Mouse (Mus musculus) left cerebral cortex, adult 9 months (tissue): ENCODE data around the gene Nfix.
"Not testable (repeated sequence)": the region's sequence is repeated elsewhere in the genome, so short reads cannot be mapped to it uniquely, and the experiment has no call there.

ENCODE experiments used
- DNase-seq, 2 experiments: peaks; one replicate each; pipeline ENCODE4 v3.0.0; 2022; ENCODE audit warnings: low spot score in 2 of 2

Nfix gene

DNA sequence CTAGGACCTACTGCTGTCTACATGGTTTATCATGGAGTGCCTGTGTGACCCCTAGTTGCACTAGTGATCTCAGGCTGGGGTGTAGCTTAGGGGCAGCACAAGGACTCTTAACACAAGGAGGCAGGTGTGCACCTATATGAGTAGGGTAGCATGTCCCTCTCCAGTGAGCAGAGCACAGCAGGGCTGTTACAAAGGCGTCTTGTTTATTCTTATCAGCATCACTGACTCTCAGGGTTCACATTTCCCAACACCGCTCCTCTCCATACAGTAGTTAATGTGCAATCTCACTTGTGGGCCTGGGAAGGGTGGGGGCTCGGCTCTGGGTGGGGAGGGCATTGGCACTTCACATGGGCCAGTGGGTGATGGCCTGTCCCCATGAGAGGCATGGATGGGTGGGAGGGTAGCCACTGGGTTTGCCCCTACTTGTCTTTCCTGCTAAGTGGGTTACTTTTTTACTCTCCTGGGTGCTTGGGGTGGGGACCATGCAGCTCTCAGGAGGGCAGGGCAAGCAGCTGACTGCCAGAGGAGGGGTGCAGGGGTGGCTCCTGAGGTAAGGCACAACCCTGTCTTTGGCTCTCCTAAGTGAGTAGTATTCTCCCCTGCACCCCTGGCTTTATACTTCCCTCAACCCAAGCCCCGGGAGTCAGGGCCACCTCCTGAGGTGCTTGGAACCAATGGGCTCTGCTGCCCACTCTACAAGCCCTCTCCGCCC is 129.7 kb downstream of the Nfix start:
- not testable (repeated sequence) for DNase-seq

- no peak for DNase-seq
Observed at GRCm38 (mm10) chr8:84668731-84669485, 131.2 kb downstream of the Nfix start.

DNA sequence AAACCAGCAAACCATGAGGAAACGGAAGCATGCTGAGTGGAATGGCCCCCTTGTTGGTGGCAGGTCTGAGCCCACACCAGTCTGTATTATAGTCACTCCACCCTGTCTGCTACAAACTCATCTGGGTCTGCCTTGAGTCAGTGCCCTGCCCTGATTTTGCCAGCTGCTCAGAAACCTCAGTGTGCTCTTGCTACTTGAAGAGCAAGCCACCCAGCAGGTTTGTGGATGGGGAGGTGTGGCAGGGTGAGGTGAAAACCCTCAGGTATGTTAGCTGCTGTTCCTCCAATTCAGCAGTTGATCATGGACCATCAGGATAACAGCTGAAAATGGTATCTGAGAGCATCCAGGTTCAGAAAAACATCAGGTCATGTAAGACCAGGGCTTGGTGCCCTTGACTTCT is 132.1 kb downstream of the Nfix start:
- DNase-seq = no peak

- DNase-seq = no peak
Observed at GRCm38 (mm10) chr8:84665385-84665893, 134.7 kb downstream of the Nfix start.

GRCm38 (mm10) chr8:84664566-84665384 is 135.4 kb downstream of the Nfix start:
- DNase-seq = peak in 1 of 2 experiments; percentile 84

- peak; percentile 91 to 97 for DNase-seq
Observed at GRCm38 (mm10) chr8:84663483-84664327, 136.4 kb downstream of the Nfix start.

DNA sequence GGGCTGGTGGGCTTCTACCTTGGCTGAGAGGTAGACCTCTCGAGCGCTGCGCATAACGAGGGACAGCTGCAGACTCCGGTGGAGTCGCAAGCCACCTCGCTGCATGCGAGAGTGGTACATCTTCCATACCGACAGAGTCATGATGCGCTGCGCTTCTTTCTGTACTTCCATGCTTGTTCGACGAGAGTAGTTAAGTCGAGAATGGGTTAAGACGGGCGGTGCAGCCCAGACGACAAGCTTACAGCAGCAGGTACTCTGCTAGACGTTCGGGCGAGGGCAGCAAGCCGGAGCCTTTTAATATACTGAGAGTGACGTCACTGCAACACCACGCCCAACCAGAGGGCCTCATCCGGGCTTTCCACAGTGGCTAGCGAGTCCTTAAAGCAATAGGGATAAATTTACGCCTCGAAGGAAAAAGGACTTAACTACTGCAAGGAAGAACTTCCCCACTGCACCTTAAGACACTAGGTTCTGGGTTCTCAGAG is 137.5 kb downstream of the Nfix start, which contains the start of gene Ier2:
Gene Ier2, minus strand, starts transcription at position 272 of the 485 bp plus-strand sequence.
- DNase-seq = peak; percentile 88 to 96

DNA sequence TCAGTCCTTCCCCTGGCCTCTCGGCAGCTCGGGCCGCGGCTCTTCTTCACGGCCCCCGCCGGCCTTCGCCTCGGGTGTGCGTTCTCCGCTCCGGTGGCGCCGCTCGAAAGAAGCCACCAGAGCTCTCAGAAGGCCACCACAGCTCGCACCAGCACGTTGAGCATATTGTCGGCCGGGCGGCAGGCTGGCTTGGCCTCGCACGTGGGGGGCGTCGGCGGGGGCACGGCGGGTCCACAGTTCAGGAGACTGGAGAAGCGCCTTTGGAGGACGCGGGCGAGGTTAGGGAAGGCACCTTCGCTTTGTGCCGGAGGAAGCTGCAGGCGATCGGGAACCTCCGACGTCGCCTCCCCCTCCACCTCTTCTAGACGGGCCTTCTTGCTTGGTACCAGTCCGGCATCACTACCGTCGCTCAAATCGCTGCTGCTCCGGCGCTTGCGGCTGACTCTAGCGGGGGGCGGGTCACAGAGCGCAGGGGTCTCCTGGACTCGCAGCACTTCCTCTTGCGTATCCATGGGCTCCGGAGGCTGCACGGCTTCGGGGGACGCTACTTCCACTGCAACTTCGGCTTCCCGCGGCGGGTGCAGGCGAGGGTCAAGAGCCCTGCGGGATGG is 138.1 kb downstream of the Nfix start:
- no peak for DNase-seq

GRCm38 (mm10) chr8:84661458-84661871 is 138.7 kb downstream of the Nfix start:
- peak in 1 of 2 experiments; percentile 59 for DNase-seq

- DNase-seq = no peak
Observed at GRCm38 (mm10) chr8:84660819-84661457, 139.2 kb downstream of the Nfix start.

DNA sequence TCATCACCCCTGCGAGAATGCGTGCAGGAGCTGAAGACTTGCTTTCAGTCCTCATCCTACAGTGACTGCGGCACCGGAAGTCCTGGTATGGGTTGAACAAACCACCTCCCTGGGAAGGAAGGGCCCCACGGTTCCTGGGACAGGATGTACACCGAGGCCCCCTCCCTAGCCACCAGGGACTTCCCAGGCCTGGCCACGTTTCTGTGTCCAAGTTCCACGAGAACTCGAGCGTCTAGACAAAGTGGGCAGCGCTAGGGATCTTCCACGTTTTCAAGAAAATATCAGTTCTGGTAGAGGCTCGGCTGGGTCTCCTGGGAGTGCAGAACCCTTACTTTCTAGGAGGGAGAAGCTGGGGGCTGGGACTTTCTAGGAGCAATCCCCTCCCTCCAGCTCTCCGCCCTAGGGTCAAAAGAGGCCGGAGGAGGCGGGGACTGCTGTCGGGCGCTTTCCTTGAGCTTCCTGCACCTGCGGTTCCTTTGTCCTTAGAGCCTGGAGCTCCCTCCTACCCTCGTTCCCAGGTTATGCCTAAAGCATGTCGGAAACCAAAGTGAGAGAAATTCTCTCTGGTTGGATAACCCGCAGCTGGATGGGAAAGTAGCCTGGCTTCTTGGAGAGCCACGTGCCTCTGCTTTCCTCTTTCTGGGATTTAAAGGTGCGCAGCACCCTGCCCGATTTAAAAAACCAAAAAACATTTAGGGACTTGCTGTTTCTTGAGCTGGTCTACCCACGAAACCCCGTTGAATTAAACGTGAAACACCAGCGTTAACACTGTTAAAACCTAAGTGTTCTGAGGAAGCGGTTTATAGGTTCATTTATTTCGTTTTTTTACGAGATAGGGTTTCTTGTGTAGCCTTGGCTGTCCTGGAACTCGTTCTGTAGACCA is 140.0 kb downstream of the Nfix start:
- no peak for DNase-seq

DNA sequence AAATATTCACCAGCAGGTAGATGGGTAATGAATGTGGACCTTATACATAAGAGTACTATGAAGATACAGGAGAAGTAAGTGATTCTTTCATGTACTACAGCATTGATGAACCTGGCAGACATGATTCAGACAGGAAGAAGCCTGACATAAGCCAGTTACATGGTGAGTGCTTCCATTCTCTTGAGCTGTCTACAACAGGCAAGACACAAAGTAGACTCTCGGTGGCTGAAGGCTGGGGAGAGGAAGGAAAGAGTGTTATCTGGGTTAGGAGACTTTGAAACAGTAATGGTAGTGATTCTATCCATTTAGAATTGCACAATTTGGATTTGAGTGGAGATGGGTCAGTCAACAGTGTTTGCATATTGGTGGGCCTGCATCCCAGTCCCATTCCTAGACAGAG is 141.2 kb downstream of the Nfix start:
- DNase-seq = no peak

- DNase-seq = no peak
Observed at GRCm38 (mm10) chr8:84657680-84658079, 142.5 kb downstream of the Nfix start.

- DNase-seq = no peak
Observed at GRCm38 (mm10) chr8:84657203-84657602, 142.9 kb downstream of the Nfix start.

DNA sequence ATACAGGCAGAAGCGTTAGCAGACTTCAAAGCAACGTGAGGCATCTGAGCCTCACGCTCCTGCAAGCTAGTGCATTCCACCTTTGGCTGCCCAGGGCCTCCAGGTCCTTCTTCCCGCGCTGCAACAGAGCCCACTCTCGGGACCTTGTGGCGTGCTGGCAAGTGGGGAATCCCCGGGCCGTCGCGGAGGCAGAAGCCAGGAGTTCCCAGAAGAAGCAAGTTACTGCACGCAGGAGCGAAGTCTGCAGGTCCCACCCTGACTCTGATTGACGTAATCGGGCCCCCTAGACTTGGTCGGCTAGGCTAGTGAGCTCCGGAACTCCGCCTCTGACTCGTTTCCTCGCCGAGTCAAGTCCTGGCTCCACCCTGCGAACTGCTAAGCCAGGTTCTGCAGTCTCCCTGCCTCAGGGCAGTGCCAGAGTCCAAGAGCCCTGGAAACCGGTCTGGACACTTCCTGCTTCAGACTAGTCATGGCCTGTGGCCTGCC is 143.5 kb downstream of the Nfix start:
- DNase-seq = no peak

DNA sequence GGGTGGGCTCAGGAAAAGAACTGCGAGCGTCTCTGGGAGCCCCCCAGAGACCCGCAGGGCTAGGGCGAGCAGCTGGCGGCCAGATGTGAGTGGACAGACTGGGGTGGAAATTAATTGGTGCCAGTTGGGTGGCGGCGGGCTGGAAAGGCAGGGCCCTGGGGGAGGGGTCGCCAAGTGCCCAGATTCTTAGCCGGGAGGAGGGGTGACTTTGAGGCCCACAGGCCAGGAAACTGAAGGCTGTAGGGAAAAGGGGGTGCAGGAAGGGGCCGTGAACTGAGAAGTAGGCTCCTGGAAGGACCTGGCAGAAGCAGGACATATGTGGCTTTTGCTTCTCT is 144.0 kb downstream of the Nfix start:
- DNase-seq = no peak

- no peak for DNase-seq
Observed at GRCm38 (mm10) chr8:84655336-84656190, 144.6 kb downstream of the Nfix start.

- no peak for DNase-seq
Observed at GRCm38 (mm10) chr8:84654597-84654996, 145.5 kb downstream of the Nfix start.
